Mouse (Mus musculus): ENCODE measurements around the gene Timp4. TPM values are rescaled to one million over a fixed set of nuclear protein-coding genes. Genes with fewer than 3 reads are reported as not detected.
A peak's percentile ranks its signal among the peaks of the same experiment; 100 is the strongest.
"Not testable (repeated sequence)": the region's sequence is repeated elsewhere in the genome, so short reads cannot be mapped to it uniquely, and the experiment has no call there.

Gene Timp4
- polyA plus RNA-seq, 1 experiment: 1.1 TPM

- WGBS: 79% methylated on average over 5 of the region's 5 CpGs
- DNase-seq (ENCODE audit: low read depth, low spot score): no peak
Measured at GRCm38 (mm10) chr6:115266791-115267190, 14.8 kb upstream of the Timp4 start.

DNA sequence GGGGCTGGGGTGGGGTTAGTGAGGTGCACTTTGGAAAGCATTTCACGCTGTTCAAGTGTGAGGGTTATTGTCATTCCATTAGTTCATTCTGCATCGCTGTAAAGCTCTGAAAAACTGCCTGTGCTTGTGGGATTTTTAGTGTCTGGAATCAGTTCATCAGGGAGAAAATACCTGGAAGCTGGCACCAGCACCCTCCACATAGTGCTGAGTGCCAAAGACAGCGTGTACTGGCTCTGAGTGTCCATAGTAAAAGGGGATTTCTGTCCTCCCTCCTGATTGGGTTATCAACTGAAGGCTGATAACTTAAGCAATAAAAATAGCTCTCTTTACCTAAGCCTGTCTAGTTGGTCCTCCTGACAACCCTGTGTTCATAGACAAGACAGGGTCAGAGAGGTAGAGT is 8.5 kb upstream of the Timp4 start:
- DNase-seq (ENCODE audit: low read depth, low spot score): no peak
- 78% methylated on average over 3 of the region's 3 CpGs for WGBS

DNA sequence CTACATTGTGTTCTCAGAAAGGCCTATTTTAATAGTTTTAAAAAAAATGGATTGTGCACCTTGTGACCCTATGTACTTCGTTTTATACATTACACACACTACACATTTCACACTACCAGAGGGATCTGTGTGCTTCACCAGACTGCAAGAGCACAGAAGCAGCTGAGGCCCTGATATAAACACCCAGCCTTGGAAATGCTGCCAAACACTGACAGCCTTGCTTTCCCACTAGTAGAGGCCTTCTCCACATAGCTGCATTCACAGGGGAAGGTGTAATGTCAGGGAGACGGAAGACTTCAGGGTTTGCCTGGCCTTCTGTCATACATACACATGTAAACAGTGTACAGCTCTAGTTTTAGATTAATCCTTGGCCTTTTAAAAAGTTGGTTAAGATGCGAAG is 3.2 kb upstream of the Timp4 start:
- no peak for DNase-seq (ENCODE audit: low read depth, low spot score)
- 82% methylated on average over 3 of the region's 3 CpGs for WGBS

DNA sequence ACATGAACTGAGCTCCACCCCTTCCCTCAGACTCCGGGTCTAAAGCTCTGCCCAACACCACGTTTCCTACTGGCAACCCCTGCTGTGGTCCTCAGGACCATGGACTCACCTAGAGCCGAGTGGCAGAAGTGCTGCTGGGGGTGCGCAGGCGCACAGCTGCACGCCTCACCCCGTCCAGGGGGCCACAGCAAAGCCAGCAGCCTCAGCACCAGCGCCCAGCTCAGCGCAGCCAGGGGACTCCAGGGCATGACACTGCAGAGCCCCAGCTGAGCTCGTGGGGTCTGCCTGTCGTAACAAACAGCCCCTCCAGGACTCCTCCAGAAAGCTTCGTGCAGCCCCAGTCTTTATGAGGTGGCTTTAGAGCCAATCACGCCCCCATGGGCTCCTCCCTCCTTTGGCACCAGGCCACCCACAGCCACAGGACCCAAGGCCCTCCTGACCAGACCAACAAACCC is 447 bp downstream of the Timp4 start:
- no peak for DNase-seq (ENCODE audit: low read depth, low spot score)
- WGBS: 2% methylated on average over 13 of the region's 13 CpGs

- no peak for DNase-seq (ENCODE audit: low read depth, low spot score)
- WGBS: 92% methylated on average over 3 of the region's 3 CpGs
Measured at GRCm38 (mm10) chr6:115245500-115246058, 6.4 kb downstream of the Timp4 start.

GRCm38 (mm10) chr6:115244222-115244621 is 7.8 kb downstream of the Timp4 start:
- DNase-seq (ENCODE audit: low read depth, low spot score): no peak
- 83% methylated on average over 2 of the region's 2 CpGs for WGBS

GRCm38 (mm10) chr6:115241939-115242338 is 10.1 kb downstream of the Timp4 start:
- 69% methylated on average over 3 of the region's 3 CpGs for WGBS
- no peak for DNase-seq (ENCODE audit: low read depth, low spot score)

- 80% methylated on average over 3 of the region's 3 CpGs for WGBS
- no peak for DNase-seq (ENCODE audit: low read depth, low spot score)
Measured at GRCm38 (mm10) chr6:115241131-115241699, 10.8 kb downstream of the Timp4 start.

DNA sequence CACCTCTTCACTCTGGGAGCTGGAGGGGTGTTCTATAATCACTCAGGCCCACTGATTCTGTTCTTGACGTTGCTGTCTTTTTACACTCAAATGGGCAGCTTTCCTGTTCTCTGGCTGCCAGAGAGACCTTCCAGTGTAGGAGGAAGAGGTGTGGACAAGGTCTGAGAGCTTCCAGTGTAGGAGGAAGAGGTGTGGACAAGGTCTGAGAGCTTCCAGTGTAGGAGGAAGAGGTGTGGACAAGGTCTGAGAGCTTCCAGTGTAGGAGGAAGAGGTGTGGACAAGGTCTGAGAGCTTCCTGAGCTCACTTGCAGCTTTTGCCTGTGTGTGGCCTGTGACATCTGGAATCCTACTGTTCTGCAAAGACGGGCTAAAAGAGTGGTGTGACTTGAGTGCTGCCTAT is 11.6 kb downstream of the Timp4 start:
- WGBS: 55% methylated on average over 2 of the region's 2 CpGs
- not testable (repeated sequence) for DNase-seq (ENCODE audit: low read depth, low spot score)

- DNase-seq (ENCODE audit: low read depth, low spot score): no peak
- 92% methylated on average over 7 of the region's 7 CpGs for WGBS
Measured at GRCm38 (mm10) chr6:115239335-115239734, 12.7 kb downstream of the Timp4 start.

- 81% methylated on average over 9 of the region's 9 CpGs for WGBS
- no peak for DNase-seq (ENCODE audit: low read depth, low spot score)
Measured at GRCm38 (mm10) chr6:115238031-115239027, 13.7 kb downstream of the Timp4 start.

DNA sequence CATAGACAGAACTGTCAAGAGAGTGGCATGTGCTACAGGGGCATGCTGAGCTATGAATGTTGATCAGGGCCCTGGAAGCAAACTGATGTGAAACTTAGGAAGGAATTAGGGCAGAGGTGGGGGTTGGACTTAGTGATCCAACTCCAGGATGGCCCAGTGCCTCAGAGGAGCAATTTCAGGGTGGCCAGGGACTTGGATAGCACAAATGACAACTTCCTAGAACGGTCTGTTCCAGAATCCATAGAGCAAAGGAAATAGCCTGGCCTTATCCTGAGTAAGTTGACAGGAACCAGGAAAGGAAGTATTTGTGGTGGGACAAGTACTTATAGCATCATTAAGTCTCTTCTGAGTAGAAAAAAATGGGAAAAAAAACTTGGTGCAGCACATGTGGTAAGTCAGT is 19.4 kb downstream of the Timp4 start:
- WGBS: 84% methylated on average over 1 of the region's 1 CpGs
- DNase-seq (ENCODE audit: low read depth, low spot score): no peak

DNA sequence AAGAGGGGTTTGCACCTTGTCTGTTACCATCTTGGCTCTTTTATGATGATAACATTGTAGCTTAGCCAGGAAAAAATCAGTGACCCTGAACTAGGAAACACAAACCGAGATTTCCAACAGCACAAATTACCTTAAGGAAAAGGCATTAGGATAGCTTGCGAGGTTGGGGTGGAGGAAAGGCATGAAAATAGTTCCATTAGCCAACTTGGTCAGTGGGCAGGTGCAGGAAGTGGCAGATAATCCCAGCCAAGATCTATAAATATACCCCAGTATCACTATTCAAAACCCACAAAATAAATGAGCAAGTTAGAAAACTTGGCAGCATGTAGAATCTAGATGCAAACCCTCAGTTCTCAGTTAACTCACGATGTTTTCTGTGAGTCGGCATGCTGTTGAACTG is 20.2 kb downstream of the Timp4 start:
- 57% methylated on average over 4 of the region's 4 CpGs for WGBS
- no peak for DNase-seq (ENCODE audit: low read depth, low spot score)

- 43% methylated on average over 3 of the region's 3 CpGs for WGBS
- no peak for DNase-seq (ENCODE audit: low read depth, low spot score)
Measured at GRCm38 (mm10) chr6:115230557-115230956, 21.4 kb downstream of the Timp4 start.

GRCm38 (mm10) chr6:115227529-115227928 is 24.5 kb downstream of the Timp4 start:
- peak; percentile 52 for DNase-seq (ENCODE audit: low read depth, low spot score)
- WGBS: 0% methylated on average over 2 of the region's 2 CpGs

- 77% methylated on average over 4 of the region's 4 CpGs for WGBS
- no peak for DNase-seq (ENCODE audit: low read depth, low spot score)
Measured at GRCm38 (mm10) chr6:115227043-115227442, 25.0 kb downstream of the Timp4 start, which contains the start of gene Gm17482. Gene Gm17482, plus strand, starts transcription at chr6:115227343.

- 48% methylated on average over 3 of the region's 3 CpGs for WGBS
- no peak for DNase-seq (ENCODE audit: low read depth, low spot score)
Measured at GRCm38 (mm10) chr6:115225519-115225918, 26.5 kb downstream of the Timp4 start.

DNA sequence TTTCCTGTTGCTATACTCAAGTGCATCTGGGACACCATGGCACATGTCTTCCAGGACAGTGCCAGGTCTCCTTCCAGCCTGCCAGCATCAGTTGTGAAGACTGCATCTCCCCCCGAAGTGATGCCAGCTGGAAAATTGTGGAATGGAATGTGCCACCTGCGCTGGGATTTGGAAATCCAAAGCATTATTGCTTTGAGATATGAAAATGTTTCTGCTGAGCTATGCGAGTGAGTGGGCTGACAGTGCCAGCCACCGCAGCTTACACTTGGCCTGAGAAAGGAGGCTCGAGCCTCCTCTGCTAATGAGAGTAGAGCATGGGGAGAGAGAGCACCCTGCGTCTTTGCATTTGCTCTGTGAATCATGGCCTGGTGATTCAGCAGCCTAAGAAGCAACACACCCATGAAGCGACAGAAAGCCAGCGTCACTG is 30.8 kb downstream of the Timp4 start:
- WGBS: 86% methylated on average over 8 of the region's 8 CpGs
- DNase-seq (ENCODE audit: low read depth, low spot score): no peak

DNA sequence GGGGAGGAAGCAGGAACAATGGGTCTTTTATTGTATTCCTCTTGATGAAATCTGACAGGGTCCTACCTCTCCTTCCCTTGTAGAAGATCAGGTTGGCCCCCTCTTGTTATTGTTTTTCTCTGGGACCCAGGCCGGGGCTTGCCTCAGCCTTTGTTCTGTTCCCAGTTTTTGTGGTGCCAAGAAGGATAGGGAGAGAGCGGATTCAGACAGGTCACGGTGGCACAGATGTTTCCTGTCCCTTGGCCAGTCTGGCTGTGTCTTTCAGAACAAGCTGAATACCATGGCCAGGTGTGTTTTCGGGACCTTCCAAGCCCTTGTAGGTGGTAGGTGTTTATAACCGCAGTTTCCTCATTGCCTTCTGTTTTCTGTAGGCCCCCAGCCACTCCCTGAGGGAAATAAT is 38.9 kb downstream of the Timp4 start:
- no peak for DNase-seq (ENCODE audit: low read depth, low spot score)
- 18% methylated on average over 5 of the region's 5 CpGs for WGBS

GRCm38 (mm10) chr6:115212132-115212903 is 39.7 kb downstream of the Timp4 start:
- WGBS: 46% methylated on average over 5 of the region's 5 CpGs
- no peak for DNase-seq (ENCODE audit: low read depth, low spot score)

Measured in large intestine, adult 2 months (tissue).